Mouse (Mus musculus) stomach, postnatal 0 days (tissue): ENCODE measurements at regions not wholly inside any gene's neighbourhood (a gene's known extent, or its start where the extent isn't known, plus 50 kb on each side); places are given as distances from the start of the nearest gene placed in this dataset.

Source experiments
- CTCF ChIP-seq: IDR thresholded peaks from 2 replicates; pipeline ENCODE4 v1.5.1; 2016; ENCODE audit warnings: antibody characterized with exemption, low read depth, mild to moderate bottlenecking, moderate library complexity
- EP300 ChIP-seq: optimal IDR thresholded peaks from 2 replicates; pipeline ENCODE3; 2016; ENCODE audit warnings: antibody characterized with exemption

DNA sequence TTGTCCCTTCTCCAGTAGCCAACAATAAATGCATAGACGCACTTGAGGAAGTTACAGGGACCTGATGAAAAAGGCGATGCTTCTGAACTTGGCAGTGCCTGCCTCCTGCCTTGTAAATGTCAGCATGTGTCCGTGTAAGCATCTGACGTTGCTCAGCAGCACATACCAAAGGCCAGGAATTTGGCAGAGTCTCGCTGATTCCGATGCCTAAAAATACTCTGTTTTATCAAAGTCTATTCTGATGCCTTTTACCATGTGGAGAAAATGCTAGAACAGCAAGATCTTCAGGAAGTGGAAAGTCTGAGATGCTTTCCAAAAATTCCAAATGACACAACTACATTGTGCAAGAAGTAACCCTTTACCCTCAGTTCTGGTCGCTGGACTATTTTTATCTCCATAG lies 92.5 kb upstream of the N6amt1 start:
- TF ChIP-seq EP300 (peak; percentile 65), CTCF (no peak)
